Mouse (Mus musculus) heart, postnatal 4 days (tissue): Measurements from ENCODE around the gene Prl2c2. TPM values are rescaled to one million over a fixed set of nuclear protein-coding genes. Genes with fewer than 3 reads are reported as not detected.
"Not testable (repeated sequence)": the region's sequence is repeated elsewhere in the genome, so short reads cannot be mapped to it uniquely, and the experiment has no call there.

Experiments
- DNase-seq: peaks from one replicate; pipeline ENCODE4 v3.0.0; 2021
- total RNA-seq, 2 experiments: library from RNA; stranded (reverse); gene quantifications; 2 replicates each; pipeline ENCODE4 v1.2.3; 2021

Prl2c2 gene
- not detected for total RNA-seq

- DNase-seq = not testable (repeated sequence)
These were observed at the start of gene Prl2c2 for GRCm38 (mm10) chr13:13005283-13005682. Gene Prl2c2 (minus strand): TSS chr13:13005383.

DNA sequence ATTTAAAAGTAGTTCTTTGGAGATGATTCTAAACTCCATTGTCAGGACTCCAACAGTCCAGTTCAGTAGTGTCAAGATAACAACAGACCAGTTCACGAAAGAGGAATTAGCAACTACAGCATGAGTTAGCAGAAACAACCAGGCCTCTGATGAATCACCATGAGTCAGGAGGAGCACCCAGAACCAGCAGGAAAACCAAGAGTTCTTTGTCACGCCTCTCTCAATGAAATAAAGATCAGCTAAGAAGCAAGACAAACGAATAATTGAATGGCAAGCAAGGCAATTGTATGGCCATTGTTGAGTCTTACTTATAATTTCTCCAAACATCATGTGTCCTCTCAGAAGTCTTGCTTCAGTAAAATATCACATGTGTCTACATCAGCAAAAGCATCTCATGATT, 20.7 kb upstream of the Prl2c2 start:
- DNase-seq = not testable (repeated sequence)

- not testable (repeated sequence) for DNase-seq
These were observed 8.9 kb upstream of the Prl2c2 start for GRCm38 (mm10) chr13:13013993-13014549.

Other genes starting within 250 kb of the Prl2c2 start
- not detected for gene Prl2c3, start 205.3 kb downstream of the Prl2c2 start, total RNA-seq
- gene Prl2c5, start 177.3 kb upstream of the Prl2c2 start, total RNA-seq = not detected